Mouse (Mus musculus) yolk sac, embryonic 10.5 days (tissue): ENCODE results near the gene Cyba.

ENCODE experiments used
- DNase-seq: peaks from one replicate; pipeline ENCODE4 v3.0.0-alpha.2; 2017; ENCODE audit warnings: low spot score

Gene Cyba

GRCm38 (mm10) chr8:122451161-122451703 lies 18.5 kb upstream of the Cyba start:
- no peak for DNase-seq

DNA sequence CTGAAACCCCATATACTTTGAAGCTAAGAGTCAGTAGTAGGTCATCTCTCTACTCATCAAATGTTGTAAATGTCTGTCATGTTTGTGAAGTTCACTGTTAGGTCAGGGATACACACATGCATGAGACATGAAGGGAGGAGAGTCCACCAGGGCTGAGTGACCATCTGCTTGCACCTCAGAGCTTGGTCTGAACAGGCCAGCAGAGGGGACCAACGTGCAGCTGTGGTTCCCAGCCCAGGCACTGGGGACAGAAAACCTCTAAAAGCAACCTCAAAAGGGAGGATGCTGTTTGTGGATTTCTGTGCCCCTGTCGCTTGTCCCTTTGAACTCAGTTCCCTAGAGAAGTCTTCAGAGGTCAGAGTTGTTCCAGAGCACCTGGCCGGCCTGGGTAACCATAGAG lies 12.5 kb upstream of the Cyba start:
- DNase-seq: no peak

GRCm38 (mm10) chr8:122444058-122444748 lies 11.5 kb upstream of the Cyba start:
- DNase-seq: peak; percentile 75

GRCm38 (mm10) chr8:122443262-122444006 lies 10.7 kb upstream of the Cyba start, which contains the start of gene Mvd:
Mvd (minus strand) TSS chr8:122443422.
- DNase-seq: peak; percentile 99

DNA sequence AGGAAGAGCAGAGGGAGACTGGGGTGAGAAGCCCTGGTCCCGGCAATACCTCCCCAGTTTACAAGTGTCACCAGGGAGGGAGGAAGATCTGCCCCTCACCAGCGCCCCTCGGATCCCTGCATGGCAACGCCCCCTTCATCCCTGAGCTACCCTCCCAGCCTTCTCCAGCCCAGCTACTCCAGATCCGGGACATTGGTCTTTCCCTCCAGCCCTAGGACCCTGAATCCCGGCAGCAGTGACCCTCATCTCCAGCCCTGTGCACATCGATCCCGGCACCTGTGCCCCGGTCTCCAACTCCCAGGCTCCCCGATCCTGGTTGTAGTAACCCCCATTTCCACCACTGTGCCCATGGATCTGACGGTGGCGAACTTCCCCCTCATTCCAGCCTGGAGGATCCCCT lies 10.1 kb upstream of the Cyba start:
- DNase-seq: no peak

DNA sequence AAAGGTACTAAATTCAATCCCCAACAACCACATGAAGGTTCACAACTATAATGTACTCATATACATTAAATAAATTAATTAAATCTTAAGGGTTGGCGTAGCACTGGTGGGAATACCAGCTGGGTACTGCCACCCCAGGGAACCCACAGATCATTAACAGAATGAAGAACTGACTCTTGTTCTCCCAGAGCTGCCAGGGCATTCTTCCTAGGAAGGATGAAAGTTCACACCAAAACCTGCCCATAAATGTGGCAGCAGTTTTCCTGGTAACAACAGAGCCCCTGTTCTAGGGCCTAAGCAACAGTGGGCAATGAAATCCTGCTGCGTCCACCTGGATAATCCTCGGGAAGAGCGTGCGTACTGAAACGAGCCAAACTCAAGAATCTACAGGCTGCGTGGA lies 9.6 kb upstream of the Cyba start:
- no peak for DNase-seq

- no peak for DNase-seq
These were observed 8.6 kb upstream of the Cyba start for GRCm38 (mm10) chr8:122441326-122441725.

- no peak for DNase-seq
These were observed 6.6 kb upstream of the Cyba start for GRCm38 (mm10) chr8:122439336-122439735.

GRCm38 (mm10) chr8:122437708-122438331 lies 5.1 kb upstream of the Cyba start:
- DNase-seq: no peak

DNA sequence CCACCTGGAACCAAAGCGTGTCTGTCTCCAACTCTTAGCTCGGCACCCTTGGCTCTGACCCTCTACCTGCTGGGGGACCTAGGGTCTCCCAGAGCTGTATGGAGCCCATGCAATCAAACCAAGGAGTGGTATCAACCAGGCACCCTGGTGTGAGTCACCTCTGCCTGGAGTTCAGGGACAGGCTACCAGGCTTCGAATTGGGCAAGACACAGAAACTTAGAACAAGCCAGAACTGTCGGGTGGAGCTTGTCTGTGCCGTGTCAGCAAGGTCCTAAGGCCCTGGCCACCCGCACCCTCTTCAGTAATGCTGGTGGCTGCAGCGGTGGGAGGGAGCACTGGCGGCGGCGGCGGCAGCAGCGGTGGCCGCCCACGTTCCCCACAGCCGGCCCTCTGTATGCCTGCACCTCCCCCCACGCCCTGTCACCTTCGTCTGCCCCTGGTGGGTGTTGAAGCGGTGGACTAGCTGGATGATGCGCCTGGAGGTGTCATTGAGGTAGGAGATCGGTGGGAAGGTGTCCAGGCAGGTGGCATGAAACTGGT lies 3.9 kb upstream of the Cyba start:
- DNase-seq: no peak

GRCm38 (mm10) chr8:122436146-122436545 lies 3.4 kb upstream of the Cyba start:
- no peak for DNase-seq

- no peak for DNase-seq
These were observed 2.6 kb upstream of the Cyba start for GRCm38 (mm10) chr8:122435375-122435774.

GRCm38 (mm10) chr8:122433269-122433905 lies 657 bp upstream of the Cyba start:
- DNase-seq: no peak

DNA sequence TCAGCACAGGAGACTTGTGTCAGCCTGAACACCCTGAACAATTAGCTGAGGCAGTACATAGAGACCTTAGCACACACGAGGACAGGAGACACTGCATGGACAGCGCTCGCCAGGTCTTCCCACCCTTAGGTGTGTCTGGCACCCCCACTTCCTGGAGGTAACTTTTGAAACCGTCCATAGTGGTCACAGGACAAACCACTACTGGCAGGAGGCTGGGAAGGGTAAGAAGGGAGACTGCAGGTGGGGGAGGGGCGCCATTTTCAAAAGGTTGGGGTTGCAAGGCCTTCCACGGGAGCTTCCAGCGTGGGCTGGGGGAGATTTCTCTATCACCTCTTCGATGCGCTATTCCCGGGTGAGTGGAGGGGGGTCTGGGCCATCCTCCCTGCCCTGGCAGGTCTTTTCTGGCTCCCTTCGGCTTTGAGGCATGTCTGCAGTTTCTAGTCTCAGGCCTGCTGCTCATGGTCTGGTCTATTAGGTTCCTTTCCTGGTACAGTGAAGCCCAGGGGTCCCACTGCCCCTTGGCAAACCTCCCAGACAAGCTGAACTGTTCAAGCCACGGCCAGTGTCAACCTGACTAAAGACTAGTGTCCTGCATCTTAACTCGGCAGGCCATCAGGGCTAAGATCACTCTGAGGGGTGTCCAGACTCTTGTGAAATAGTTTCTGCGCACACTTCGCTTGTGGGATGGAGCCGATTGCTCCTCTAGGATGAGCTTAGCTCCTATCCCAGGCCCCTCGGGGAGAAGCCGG lies 862 bp downstream of the Cyba start:
- DNase-seq: peak; percentile 59

DNA sequence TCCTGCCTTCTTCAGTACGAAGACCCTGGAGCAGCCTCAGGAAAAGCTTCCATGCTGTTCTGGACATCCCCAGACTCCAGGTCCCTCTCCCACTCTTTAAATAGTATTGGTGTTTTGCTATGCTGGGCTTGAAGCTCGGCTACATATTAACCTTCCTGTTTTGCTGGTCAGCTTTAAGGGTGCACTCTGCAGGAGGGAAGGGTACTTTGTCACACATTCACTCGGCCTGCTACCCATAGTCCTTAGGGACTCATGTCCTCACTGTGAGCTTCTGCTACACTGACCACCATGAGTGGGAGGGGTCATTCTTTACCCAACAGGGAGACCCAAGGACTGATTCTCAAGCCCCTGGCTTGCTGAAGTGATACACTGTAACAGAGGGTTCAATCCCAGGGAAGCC lies 2.1 kb downstream of the Cyba start:
- DNase-seq: peak; percentile 72

DNA sequence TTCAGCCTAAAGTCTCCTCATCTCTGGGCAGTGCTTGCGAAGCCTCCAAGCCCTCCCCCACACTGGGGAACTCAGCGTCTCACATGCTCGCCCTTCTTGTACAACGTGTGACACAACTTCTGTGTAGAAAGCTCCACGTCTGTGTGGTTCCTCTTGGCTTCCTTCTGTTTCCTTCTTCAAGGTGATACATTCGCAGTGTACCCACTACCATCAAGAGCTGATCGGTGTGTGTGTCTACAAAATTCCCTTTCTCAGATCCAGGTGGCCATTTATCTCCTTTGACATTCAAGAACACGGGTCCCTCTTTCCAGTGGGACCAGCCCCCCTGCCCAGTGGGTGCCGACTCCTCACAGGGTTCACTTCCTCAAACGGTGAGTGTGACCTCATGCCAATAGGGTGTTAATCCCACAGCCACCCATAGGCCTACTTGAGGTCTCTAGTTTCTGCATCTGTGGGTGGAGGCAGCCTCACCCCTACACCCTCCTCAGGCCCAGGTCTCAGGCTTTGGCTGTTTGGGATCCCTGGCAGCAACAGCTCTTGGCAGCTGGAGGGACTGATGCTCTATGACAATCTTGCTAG lies 2.6 kb downstream of the Cyba start:
- DNase-seq: no peak

DNA sequence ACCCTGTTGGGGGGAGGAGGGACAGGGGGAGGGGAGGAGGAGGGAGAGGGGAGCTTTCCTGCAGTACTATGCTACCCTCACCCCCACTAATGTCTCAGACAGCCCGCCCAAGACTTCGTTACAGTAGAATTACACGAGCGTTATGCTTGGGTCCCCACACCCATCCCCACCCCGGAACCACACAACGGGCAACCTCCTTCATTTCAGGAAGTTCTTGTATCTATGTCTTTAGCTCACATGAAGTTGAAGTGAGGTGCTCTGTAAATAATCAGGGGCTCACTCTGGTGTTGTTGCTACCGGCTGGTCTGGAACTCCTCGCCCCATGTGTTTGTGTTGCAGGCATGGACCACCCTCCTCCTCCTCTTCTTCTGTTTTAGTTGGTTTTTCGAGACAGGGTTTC lies 4.6 kb downstream of the Cyba start:
- no peak for DNase-seq

DNA sequence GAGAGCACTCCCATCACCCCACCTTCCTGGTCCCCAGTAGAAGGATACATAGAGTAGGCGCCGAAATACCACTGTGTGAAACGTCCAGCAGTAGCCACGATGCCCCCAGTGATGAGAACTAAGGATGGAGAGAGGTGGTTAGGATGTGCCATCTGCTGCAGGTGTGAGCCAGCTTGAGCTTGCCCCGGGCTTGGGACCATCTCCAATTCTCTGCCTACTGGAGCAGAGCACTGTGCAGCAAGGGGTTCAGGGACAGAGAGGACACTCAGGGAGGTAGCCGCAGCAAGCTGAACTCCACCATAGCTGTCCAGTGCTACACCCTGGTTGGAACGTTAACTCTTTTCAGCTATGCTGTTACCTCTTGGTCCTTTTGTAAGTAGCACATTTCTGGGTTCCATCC lies 5.1 kb downstream of the Cyba start:
- no peak for DNase-seq

GRCm38 (mm10) chr8:122426145-122426544 lies 6.6 kb downstream of the Cyba start:
- no peak for DNase-seq

- no peak for DNase-seq
These were observed 9.1 kb downstream of the Cyba start for GRCm38 (mm10) chr8:122423659-122424058.

DNA sequence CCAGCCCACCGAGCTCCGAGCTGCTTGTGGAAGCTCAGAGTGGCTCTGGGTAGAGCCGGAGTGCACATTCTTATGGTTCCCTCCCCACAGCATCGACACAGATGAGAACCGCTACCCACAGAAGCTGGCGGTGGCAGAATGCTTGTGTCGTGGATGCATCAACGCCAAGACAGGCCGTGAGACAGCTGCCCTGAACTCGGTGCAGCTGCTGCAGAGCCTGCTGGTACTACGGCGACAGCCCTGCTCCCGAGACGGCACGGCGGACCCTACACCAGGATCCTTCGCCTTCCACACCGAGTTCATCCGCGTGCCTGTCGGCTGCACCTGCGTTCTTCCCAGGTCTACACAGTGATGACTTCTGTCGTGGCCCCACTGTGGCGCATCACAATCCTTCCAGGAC lies 9.5 kb downstream of the Cyba start:
- no peak for DNase-seq
